Mouse (Mus musculus) urinary bladder, postnatal 36 days (tissue): ENCODE measurements around the gene Mettl15.
"Not testable (repeated sequence)": the region's sequence is repeated elsewhere in the genome, so short reads cannot be mapped to it uniquely, and the experiment has no call there.

Experiments
- DNase-seq, 2 experiments: peaks; one replicate each; pipeline ENCODE4 v3.0.0; 2022; ENCODE audit warnings: low spot score in 2 of 2, mixed read lengths in 1 of 2

Gene Mettl15

DNA sequence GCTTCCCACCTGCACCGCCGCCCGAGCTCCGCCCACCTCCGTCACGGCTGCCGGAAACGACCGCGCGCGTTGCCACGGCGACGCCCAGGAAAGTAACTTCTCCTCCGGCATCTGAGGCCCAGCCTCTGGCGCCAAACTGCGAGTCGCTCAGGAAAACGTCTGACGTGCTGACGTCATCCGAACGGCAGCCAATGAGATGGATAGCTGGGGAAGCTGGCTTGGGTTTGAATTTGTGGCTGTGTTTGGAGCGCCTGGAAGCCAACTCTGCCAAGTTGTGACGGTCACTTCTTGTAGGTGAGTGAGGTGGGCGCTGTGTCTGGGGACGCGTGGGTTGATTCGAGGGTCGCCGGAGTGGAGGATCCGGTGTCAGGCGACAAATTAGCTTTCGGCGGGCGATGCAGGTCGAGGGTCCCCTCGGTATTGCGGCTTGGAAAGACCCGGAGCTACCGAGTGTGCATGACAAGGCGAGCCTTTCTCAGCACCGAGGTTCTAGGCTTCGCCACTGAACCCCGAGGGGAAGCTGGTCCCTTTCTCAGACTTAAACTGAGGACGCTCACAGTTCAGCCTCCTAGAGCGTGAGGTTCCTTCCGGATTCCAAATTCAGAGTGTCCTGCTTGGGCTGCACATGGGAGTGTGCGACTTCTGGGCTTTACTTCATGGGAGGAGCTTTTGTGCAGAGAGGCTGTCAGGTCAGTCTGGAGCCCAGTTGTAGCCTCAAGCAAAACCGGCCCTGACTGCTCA lies at the start of gene Mettl15, which contains the start of gene Kif18a:
Gene Mettl15 (minus strand): TSS at position 149 of the 741 bp plus-strand sequence.
Gene Kif18a (plus strand): TSS at position 139 of the 741 bp plus-strand sequence.
- DNase-seq = peak; percentile 89 to 94

DNA sequence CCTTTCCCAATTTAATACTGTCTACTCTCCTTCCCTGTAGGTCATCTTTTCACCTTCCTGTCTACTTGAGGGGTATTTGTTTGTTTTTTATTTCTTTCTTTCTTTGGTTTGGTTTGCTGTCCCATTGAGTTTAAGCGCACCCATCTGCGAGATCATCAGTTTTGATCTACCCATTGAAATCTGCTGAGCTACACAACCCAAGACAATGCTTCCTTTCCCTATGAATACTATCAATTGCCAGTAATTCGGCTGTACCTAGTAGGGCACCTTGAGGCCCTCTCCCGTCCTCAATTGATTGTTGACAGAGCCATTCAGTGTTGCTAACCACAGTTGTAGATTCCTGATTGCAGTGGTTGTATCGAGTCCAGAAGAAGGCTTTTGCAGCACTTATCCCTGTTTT lies 30.8 kb upstream of the Mettl15 start:
- no peak for DNase-seq

DNA sequence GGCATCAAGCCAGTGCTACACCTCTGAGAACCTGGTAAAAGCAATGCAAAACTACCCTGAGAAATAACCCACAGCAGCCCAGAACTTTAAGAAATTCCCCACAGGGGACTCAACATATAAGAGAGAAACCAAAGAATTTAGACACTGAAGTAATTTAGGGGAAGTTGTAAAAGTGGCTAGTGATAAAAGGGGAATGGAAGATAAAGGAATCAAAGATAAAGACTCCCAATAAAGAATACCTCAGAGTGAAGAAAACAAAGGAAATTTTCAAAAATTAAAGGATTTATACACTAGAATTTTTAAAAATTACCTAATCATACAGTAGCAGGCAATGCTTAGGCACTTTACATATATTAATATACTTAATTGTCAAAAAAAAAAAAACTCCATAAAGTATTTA lies 23.1 kb upstream of the Mettl15 start:
- no peak for DNase-seq

DNA sequence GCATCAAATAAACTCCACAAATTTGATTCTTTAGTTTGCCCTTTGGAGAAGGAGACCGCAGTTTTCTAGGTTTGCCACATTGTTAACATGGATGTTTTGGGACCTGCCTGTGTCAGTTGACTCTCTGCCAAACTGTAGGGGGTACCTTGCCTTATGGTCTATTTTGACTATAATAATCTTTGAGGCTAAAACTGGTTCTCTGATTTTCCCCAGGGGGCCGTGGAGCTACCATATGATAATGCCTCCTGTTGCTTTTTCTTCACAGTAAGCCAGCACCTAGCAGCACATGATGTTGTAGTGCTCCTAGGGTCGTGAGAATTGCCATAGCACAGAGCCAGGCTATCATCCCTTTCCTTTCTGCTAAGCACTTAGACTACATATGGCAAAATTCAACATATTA lies 21.7 kb upstream of the Mettl15 start:
- no peak for DNase-seq

DNA sequence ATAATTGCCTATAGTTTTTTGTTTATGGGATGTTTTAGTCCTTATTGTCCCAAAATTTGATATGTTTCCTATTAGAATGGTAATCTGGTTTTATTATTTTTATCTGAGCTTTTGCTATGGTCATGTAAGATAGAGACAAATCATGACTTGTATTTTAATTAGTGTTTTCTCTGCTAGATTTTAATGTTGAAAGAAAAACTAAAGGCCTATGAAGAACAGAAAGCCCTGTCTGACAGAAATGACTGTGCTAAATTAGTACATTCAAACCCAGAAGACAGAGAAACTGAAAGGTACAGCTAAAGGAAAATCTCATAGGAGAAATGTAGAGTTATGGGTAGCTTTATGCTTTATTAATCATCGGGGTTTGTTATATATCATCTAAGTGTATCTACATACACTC lies 17.6 kb upstream of the Mettl15 start:
- no peak for DNase-seq

DNA sequence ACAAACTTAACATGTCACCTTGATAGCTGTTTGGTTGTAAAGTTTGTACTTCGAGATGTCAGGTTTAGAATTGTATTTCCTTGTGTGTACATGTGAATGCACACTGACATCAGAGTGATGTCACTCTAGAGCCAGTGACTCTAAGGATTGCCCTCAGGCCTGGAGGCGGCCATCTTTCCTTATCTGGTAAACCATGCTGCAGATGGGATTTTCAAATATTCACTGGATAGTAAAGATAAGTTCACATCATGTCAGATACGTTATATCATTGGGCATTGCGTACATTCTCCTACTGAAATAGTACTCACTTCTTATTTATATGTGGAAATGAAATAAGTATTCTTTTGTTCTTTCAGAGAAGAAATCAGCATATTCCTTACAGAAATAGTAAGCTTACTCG lies 15.7 kb upstream of the Mettl15 start:
- no peak for DNase-seq

DNA sequence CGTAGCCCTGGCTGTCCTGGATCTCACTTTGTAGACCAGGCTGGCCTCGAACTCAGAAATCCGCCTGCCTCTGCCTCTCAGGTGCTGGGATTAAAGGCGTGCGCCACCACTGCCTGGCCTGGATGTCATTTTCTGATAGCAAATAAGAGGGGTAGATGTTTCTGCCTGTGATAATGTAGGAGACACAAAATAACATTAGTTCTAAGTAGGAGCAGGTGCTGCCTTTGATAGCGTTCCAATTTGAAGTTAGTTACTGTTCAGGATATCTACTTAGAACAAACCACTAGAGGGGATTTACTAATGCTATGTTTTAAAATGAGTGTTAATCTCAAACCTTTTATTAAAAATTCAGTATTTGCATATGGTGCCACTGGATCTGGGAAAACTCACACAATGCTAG lies 8.8 kb upstream of the Mettl15 start:
- DNase-seq = no peak

DNA sequence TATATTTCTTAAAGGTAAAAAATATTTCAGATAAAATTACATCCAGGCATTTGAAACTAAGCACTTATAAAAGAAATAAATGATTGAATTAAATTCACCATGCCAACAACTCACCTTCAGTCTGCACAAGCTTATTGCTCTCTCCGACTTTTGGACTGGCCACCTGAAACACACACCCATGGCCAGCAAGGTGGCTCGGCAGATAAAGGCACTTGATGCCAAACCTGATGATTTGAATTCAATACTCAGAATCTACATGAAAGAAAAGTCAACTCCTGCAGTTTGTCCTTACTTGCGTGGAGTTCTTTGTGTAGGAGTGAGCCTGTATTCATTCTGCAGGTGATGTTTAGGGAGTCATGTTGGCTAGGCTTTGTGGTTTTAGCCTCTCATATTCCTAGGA lies 3.6 kb upstream of the Mettl15 start:
- no peak for DNase-seq

DNA sequence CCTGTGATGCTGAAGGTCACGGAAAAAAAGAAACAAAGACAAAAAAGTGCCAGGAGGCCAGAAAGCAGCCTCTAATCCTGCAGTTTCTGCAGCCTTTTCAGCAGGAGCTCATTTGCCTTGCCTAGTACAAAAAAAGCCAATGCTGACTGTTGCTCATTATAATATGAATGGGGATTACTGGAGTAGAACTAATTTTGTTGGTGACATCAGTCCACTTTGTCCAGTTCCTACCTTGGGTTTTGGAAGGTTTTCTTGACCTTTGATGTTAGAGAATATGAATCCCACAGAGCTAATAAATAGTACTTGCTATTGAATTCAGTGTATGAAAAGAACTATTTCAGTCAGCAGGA lies 768 bp upstream of the Mettl15 start:
- DNase-seq = no peak

DNA sequence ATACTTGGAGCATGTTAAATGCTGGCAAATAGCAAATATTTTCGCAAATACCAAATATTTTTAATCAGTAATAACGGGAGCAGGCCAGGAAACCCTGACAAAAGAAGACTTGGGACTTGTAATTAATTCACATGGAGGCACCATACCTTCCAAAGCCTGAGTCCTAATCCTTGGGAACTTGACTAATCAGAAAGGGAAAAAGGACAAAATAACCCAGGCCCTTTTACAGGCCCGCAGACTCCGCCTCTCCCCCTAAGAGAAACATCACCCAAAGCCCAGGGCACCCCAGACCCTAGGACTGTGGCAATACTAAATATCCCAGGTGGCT lies 312 bp downstream of the Mettl15 start:
- no peak for DNase-seq

DNA sequence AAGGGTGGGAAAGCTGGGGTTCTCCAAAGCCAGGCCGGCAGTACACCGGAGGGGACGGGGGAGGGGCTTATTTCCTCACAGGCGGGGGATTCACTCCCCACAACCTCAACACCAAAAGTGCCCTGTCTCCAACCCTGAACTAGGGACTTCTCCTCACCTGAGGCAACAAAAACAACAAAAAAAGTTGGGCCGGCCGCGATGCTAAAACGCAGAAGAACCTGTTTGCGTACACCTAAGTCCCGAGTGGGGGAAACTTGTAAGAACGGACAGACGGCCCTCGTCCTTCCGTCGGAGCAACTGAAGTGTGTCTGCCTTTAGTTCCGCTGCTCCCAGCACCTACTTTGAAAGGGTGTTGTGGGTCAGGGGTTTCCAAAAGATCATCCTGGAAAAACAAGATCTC lies 2.5 kb downstream of the Mettl15 start:
- DNase-seq = peak; percentile 31 to 47

DNA sequence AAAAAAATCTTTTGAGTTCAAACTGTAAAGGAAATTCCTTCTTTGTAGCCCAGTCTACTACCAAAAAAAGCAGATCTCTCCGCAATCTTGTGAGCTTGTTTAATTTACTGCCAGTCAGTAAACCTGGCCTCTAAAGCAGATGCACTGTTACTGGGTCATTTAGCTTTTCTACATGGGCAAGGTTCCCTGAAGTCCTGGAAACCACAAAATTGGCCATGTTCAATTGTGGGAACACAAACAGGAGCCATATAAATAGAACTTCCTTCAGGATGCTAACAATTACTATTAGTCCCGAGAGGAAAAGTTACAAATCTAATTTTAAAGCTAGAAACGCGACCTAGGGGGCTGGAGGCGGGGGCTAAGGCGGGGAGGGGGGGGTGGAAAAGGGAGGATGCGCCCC lies 3.0 kb downstream of the Mettl15 start:
- no peak for DNase-seq

DNA sequence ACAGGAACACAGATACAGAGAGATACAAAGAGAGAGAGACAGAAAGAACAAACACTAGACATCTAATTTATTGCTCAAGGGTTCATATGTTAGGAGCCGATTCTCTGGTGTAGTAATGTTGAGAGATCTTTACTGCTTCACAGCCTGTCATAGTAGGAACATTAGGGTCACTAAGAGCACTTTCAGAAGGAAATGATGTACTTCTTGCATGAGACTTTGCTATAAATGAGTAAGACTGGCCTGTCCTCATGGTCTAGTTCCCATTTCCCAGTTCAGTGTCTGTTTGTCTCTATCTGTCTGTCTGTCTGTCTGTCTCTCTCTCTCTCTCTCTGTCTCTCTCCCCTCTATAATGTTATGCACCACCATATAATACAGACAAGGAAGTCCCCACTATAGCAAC lies 7.5 kb downstream of the Mettl15 start:
- no peak for DNase-seq

DNA sequence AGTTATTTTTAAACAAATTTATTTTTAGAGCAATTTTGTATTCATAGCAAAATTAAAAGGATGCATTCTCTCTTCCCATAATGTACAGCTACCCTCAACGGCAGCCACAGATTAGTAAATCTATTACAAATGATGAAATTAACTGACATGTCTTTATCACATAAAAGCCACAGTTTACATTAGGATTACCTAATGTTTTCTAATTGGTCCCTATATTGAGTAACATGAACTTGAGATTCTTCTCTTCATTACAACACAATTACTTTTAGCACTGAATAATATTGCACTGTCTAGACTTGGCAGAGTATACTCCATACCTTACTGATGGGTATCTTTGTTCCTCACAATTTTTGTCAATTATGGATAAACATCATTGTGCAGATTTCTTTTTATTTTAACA lies 17.8 kb downstream of the Mettl15 start:
- no peak for DNase-seq

DNA sequence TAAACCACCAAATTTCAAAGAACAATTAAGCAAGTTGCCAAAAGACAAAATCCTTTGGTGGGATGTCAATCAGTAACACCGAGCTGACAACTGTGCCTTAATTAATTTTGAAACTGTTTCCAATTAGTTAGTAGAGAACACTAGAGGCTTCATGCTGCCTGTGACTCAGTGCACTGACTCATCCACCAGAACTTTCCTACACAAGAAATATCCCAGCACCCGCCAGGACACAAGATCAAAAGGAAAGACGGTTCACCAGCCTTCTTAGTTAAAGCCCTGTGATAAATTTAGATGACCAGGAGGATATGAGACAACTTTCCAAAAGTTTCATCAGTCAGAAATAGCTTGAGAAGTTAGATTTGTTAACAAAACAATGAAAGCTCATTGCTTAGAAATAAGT lies 38.6 kb downstream of the Mettl15 start:
- no peak for DNase-seq

DNA sequence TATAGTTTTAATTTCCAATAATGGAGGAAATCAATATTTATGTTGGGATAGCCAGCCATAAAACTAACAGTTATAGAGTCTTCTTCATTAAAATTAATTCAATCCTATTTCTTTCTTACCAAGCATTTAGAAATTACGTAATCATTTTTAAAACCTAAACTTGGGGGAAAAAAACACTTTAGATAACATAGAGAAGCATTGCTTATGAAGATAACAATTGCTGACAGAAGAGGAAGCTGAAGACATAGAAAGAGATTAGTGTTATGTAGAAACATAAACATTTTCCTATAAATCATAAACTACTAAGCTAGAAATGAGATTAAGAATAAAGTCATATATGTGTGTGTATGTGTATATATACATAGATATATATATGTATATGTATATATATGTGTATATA lies 44.8 kb downstream of the Mettl15 start:
- no peak for DNase-seq

DNA sequence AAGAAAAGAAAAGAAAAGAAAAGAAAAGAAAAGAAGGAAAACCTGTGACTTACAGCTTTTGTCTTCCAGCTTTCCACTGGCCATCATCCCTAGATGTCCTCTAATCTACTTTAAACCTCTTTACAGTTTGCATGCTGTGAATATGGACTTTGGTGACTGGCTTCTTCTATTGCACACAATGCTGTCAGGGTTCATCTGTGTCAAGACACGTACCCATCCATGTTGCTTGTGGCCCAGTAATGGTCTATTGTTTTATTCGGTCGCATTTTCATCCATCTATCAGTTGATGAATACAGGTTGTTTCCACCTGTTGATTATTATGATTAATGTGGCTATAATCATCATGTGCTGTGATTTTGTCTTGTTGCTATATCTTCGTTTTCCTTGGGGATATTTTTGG lies 46.7 kb downstream of the Mettl15 start:
- DNase-seq = no peak

DNA sequence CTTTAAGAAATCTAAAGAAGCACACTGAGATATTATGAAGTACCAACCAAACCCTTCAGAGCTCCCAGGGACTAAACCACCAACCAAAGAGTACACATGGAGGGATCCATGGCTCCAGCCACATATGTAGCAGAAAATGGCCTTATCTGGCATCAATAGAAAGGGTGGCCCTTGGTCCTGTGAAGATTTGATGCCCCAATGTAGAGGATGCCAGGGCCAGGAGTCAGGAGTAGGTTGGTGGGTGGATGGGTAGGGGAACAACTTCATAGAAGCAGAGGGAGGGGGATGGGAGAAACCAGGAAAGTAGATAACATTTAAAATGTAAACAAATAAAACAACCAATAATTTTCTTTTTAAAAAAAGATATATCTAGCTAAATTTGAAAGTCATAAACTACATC lies 50.1 kb downstream of the Mettl15 start:
- DNase-seq = no peak

DNA sequence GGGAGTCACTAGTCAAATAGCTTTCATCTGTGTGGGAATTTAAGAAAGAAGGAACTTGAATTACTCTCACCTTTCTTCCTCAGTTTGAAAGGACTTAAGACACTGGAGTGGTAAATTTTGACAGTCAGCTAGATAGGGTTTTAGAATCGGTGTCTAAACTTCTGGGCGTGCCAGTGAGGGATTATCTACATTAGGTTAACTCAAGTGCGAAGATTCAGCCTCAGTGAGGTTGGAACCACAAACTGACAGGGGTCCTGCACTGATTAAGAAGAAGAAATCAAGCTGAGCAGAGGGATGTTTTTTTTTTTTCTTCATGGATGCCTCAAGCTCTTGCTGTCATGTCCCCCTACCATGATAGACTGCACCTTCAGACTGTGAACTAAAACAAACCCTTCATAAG lies 53.4 kb downstream of the Mettl15 start:
- no peak for DNase-seq

DNA sequence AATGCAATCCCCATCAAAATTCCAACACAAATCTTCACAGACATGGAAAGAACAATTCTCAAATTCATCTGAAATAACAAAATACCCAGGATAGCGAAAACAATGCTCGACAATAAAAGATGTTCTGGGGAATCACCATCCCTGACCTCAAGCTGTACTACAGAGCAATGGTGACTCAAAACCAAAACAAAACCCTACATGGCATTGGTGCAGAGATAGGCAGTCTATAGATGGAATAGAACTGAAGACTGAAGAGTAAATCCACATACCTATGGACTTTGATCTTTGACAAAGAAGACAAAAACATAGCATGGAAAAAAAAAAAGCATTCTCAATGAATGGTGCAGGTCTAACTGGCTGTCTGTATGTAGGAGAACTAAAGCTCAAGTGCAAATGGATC lies 59.1 kb downstream of the Mettl15 start:
- DNase-seq = no peak

DNA sequence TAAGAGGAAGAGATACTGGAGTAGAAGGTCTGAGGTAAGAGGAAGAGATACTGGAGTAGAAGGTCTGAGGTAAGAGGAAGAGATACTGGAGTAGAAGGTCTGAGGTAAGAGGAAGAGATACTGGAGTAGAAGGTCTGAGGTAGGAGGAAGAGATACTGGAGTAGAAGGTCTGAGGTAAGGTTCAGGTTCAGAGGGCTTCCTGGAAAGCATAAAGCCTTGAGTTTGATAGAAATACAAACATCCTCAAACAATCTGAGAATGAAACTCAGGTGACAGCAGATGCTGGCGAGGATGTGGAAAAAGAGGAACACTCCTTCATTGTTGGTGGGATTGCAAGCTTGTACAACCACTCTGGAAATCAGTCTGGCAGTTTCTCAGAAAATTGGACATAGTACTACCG lies 63.9 kb downstream of the Mettl15 start:
- DNase-seq = not testable (repeated sequence)

DNA sequence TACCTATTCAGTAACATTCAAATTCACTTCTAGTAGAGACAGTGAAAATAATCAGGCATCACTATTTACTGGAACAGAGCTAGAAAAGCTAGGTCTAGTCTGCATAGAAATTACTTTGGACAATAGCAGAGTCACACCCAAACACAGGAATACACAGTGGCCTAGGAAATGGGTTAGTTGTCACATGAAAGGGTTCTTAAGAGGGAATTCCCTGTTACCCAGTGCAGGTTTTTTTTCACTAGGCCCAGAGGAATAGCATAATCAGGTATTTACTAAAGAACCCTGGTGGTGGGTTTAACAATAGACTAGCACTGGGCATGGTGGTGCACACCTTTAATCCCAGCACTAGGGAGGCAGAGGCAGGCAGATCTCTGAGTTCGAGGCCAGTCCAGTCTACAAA lies 69.9 kb downstream of the Mettl15 start:
- DNase-seq = not testable (repeated sequence)

DNA sequence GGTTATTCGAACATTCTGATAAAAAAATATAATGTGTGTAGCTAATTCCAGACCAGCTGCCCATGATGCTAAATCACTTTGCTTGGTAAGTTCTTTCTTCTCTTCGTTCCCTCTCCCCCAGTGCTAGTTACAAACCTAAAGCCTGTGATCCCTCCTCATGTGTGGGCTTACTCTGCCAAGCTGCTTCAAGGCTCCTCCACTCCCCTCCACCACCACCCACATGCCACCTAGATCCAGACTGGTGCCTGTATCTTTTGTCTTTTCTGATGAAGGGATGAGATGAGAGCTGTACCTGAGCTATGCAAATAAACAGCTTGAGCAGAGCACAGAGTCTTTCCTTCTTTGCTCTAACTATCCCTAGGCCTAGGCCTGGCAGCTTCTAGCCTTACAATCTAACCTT lies 72.5 kb downstream of the Mettl15 start:
- no peak for DNase-seq

DNA sequence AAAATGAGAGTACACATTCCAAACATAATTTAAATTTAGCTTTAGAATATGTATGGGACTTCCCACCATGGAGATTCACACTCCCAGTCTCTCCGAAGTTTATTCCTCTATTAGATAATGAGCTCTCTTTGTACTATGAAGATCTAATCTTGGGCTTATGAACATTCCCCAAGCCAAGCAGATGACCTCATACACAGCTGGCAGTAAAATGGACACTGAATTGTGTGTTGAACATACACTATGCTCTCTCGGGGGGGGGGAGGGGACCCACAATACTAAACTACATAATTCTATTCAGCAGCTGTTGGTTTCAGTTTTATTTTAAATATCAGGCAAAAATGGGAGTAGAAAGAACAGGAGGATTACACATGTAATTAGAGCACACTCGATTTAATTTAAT lies 97.6 kb downstream of the Mettl15 start:
- no peak for DNase-seq
